ENCODE assay signal across 8 mouse cellular contexts in the genomic region with DNA sequence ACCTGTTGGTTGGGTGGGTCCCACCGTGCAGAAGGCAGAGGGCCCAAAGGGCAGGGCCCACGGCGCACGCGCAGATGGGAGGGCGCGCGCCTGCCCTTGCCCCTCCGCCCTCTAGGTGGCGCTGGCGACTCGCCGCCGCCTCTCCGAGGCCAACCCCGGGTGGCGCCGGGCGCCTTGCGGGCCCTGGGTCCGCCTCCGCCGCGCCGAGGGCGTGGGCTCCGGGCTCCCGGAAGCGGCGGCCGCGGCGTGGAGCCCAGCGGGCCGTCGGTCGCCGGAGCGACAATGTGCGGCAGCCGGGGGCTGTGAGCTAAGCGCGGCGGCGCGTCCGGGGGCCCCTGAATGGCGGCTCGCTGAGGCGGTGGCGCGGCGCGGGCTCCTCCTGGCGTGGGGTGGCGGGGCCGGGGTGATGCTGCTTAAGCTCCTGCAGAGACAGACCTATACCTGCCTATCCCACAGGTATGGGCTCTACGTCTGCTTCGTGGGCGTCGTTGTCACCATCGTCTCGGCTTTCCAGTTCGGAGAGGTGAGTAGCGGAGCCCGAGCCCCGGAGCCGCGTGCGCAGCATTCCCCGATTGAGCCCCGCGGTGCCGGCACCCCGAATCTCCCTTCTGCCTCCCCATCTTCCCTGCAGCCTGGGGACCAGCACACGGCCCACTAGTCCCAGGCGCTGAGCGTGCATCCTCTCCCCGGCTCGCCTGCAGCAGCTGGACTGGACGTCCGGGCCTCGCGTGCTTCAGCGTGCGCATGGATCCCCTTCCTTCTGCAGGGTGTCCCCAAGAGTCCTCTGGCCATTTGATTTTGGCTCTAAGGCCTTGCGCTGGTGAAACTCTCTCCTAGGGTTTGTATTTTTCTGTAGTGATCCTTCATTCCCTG. TPM values are rescaled to one million over a fixed set of nuclear protein-coding genes. Genes with fewer than 3 reads are reported as not detected.
DNase-seq lines count a peak whose midpoint lies in the region; ATAC-seq and TF ChIP-seq lines count a peak whose summit lies in the region.

A gene (minus strand): TSS at position 68 of the 873 bp plus-strand sequence.
A gene (plus strand): TSS at position 120 of the 873 bp plus-strand sequence.

- H3K9ac ChIP-seq in CH12.LX (ENCODE audit: insufficient read depth, low read depth): peak within 1 kb of the TSS; percentile 60
- peak within 1 kb of the TSS; percentile 88 for H3K9ac ChIP-seq in forebrain, embryonic 13.5 days
- H3K9ac ChIP-seq in liver, embryonic 16.5 days (ENCODE audit: low read depth, low read length): peak within 1 kb of the TSS; percentile 66
- H3K9ac ChIP-seq in neural tube, embryonic 12.5 days: peak within 1 kb of the TSS; percentile 82
- peak within 1 kb of the TSS; percentile 72 for H3K9ac ChIP-seq in stomach, postnatal 0 days (ENCODE audit: low read length)

- TF ChIP-seq EP300 in CH12.LX (IDR thresholded peaks at IDR 0.05; ENCODE audit: low read length): no peak
- TF ChIP-seq EP300 in stomach, postnatal 0 days (optimal IDR thresholded peaks at IDR 0.05): no peak

- DNase-seq in CH12.LX (ENCODE audit: extremely low read depth): peak; percentile 77
- DNase-seq in c-Kit-positive CD71-positive TER-119-positive erythroid progenitor cells, embryonic 14.5 days (ENCODE audit: low spot score): peak; percentile 74
- DNase-seq in heart, postnatal 10 days: peak; percentile 91 to 92
- DNase-seq in large intestine, adult 2 months (ENCODE audit: low read depth, low spot score): peak; percentile 45
- DNase-seq in stomach, postnatal 0 days (ENCODE audit: low spot score): peak; percentile 88

- H3K4me2 ChIP-seq in CH12.LX (ENCODE audit: insufficient read depth, low read depth, poor library complexity, severe bottlenecking): peak within 1 kb of the TSS; percentile 90
- peak within 1 kb of the TSS; percentile 86 for H3K4me2 ChIP-seq in forebrain, embryonic 13.5 days
- peak within 1 kb of the TSS; percentile 97 for H3K4me2 ChIP-seq in liver, embryonic 16.5 days (ENCODE audit: low read depth, low read length)
- H3K4me2 ChIP-seq in neural tube, embryonic 12.5 days (replicated peaks): peak within 1 kb of the TSS; percentile 90
- peak within 1 kb of the TSS; percentile 92 for H3K4me2 ChIP-seq in stomach, postnatal 0 days (replicated peaks; ENCODE audit: low read depth)

- peaks cover 10 to 54% of the 10 kb centered on the region in 2 experiments for H3K4me1 ChIP-seq in CH12.LX (ENCODE audit: control insufficient read depth in 1 of 2, insufficient read depth in 2 of 2)
- peaks cover 19% of the 10 kb centered on the region for H3K4me1 ChIP-seq in forebrain, embryonic 13.5 days
- H3K4me1 ChIP-seq in liver, embryonic 16.5 days (ENCODE audit: control insufficient read depth, low read depth, low read length): peaks cover 21% of the 10 kb centered on the region
- H3K4me1 ChIP-seq in neural tube, embryonic 12.5 days: peaks cover 14% of the 10 kb centered on the region
- peaks cover 3% of the 10 kb centered on the region; the same call in 1 of the 2 replicates for H3K4me1 ChIP-seq in stomach, postnatal 0 days (replicated peaks; ENCODE audit: control insufficient read depth, insufficient read depth)

- peak; percentile 26 to 95; a peak in 3 of 4 replicates for TF ChIP-seq CTCF in CH12.LX (conservative IDR thresholded peaks at IDR 0.05 in 1 of 2, IDR thresholded peaks at IDR 0.05 in 1 of 2; ENCODE audit: low read depth in 2 of 2, low read length in 2 of 2)
- peak; percentile 83 for TF ChIP-seq CTCF in stomach, postnatal 0 days (IDR thresholded peaks at IDR 0.05; ENCODE audit: low read depth)

- no peaks in the 10 kb centered on the region for H3K36me3 ChIP-seq in CH12.LX (replicated peaks in 1 of 2; ENCODE audit: control insufficient read depth in 1 of 2, insufficient read depth in 1 of 2, low read length in 1 of 2)
- no peaks in the 10 kb centered on the region for H3K36me3 ChIP-seq in forebrain, embryonic 13.5 days (ENCODE audit: poor library complexity, severe bottlenecking)
- no peaks in the 10 kb centered on the region for H3K36me3 ChIP-seq in liver, embryonic 16.5 days (ENCODE audit: control insufficient read depth, insufficient read depth)
- no peaks in the 10 kb centered on the region for H3K36me3 ChIP-seq in neural tube, embryonic 12.5 days
- H3K36me3 ChIP-seq in stomach, postnatal 0 days (ENCODE audit: control insufficient read depth, insufficient read depth, low read length): no peaks in the 10 kb centered on the region

- peak; percentile 89 for ATAC-seq in forebrain, embryonic 13.5 days
- ATAC-seq in liver, embryonic 16.5 days (ENCODE audit: low read depth): peak; percentile 86
- peak; percentile 87 for ATAC-seq in neural tube, embryonic 12.5 days (ENCODE audit: low FRiP score, low read depth)
- peak; percentile 93 for ATAC-seq in stomach, postnatal 0 days (ENCODE audit: low FRiP score, low TSS enrichment)

- H3K27me3 ChIP-seq in CH12.LX (replicated peaks): no peaks in the 10 kb centered on the region
- H3K27me3 ChIP-seq in forebrain, embryonic 13.5 days: no peaks in the 10 kb centered on the region
- H3K27me3 ChIP-seq in liver, embryonic 16.5 days (ENCODE audit: control insufficient read depth, insufficient read depth, low read depth, low read length): no peaks in the 10 kb centered on the region
- H3K27me3 ChIP-seq in neural tube, embryonic 12.5 days (replicated peaks): no peaks in the 10 kb centered on the region
- no peaks in the 10 kb centered on the region for H3K27me3 ChIP-seq in stomach, postnatal 0 days (ENCODE audit: control insufficient read depth, insufficient read depth, low read length)

- intact Hi-C loops in heart, postnatal 10 days (cut with DNase I): loop anchor here (1.0 to 5.0 kb wide), 4 partner anchors 25 to 352 kb away; a partner anchor contains a TSS

- peak within 1 kb of the TSS; percentile 82 to 94 (median 85) for H3K4me3 ChIP-seq in CH12.LX (replicated peaks in 1 of 3; ENCODE audit: low read depth in 2 of 3, low read length in 2 of 3, poor library complexity in 1 of 3)
- H3K4me3 ChIP-seq in forebrain, embryonic 13.5 days: peak within 1 kb of the TSS; percentile 76
- peak within 1 kb of the TSS; percentile 79 for H3K4me3 ChIP-seq in liver, embryonic 16.5 days (ENCODE audit: low read depth, low read length)
- H3K4me3 ChIP-seq in neural tube, embryonic 12.5 days: peak within 1 kb of the TSS; percentile 82
- H3K4me3 ChIP-seq in stomach, postnatal 0 days (ENCODE audit: low read depth, low read length): peak within 1 kb of the TSS; percentile 75

- WGBS in forebrain, embryonic 13.5 days: under 1% methylated on average over 71 of the region's 87 CpGs
- WGBS in large intestine, adult 2 months: under 1% methylated on average over 87 of the region's 87 CpGs
- under 1% methylated on average over 86 of the region's 87 CpGs for whole genome bisulfite sequencing in liver, embryonic 16.5 days (ENCODE audit: insufficient replicate concordance)
- under 1% methylated on average over 87 of the region's 87 CpGs for WGBS in neural tube, embryonic 12.5 days
- WGBS in stomach, postnatal 0 days: under 1% methylated on average over 67 of the region's 87 CpGs

- peaks cover 39% of the 10 kb centered on the region for H3K79me2 ChIP-seq in CH12.LX (replicated peaks; ENCODE audit: control insufficient read depth, extremely low read depth, insufficient read depth, poor library complexity, severe bottlenecking)

- H3K27ac ChIP-seq in CH12.LX (ENCODE audit: insufficient read depth, low read depth): peak within 1 kb of the TSS; percentile 50
- H3K27ac ChIP-seq in forebrain, embryonic 13.5 days: peak within 1 kb of the TSS; percentile 75
- peak within 1 kb of the TSS; percentile 33; the same call in 1 of the 2 replicates for H3K27ac ChIP-seq in liver, embryonic 16.5 days (ENCODE audit: low read length)
- peak within 1 kb of the TSS; percentile 26; the same call in 1 of the 2 replicates for H3K27ac ChIP-seq in neural tube, embryonic 12.5 days
- H3K27ac ChIP-seq in stomach, postnatal 0 days (replicated peaks): peak within 1 kb of the TSS; percentile 74

- dilution Hi-C loops in CH12.LX (cut with MboI; ENCODE audit: extremely low pct_ligation_motif_present, extremely low pct_unique_long_range_greater_than_20kb, low sequenced_read_pairs): no loop called here

- in situ Hi-C loops in CH12.LX (cut with MboI; ENCODE audit: low pct_ligation_motif_present, low pct_unique_long_range_greater_than_20kb, low sequenced_read_pairs): no loop called here

- TF ChIP-seq POLR2A in CH12.LX (IDR thresholded peaks at IDR 0.05; ENCODE audit: low read depth, low read length): peak; percentile 69; the same call in 1 of the 2 replicates

- peak; percentile 94 for TF ChIP-seq RAD21 in CH12.LX (IDR thresholded peaks at IDR 0.05; ENCODE audit: low read depth, low read length)

- no peaks in the 10 kb centered on the region for H3K9me3 ChIP-seq in CH12.LX (replicated peaks; ENCODE audit: low read length)
- H3K9me3 ChIP-seq in forebrain, embryonic 13.5 days (replicated peaks): no peaks in the 10 kb centered on the region
- no peaks in the 10 kb centered on the region for H3K9me3 ChIP-seq in liver, embryonic 16.5 days (replicated peaks; ENCODE audit: control insufficient read depth, low read length)
- H3K9me3 ChIP-seq in neural tube, embryonic 12.5 days: no peaks in the 10 kb centered on the region
- no peaks in the 10 kb centered on the region for H3K9me3 ChIP-seq in stomach, postnatal 0 days (ENCODE audit: control insufficient read depth, low read length)

TF ChIP-seq in CH12.LX, 34 proteins besides CTCF, POLR2A, EP300 and RAD21 (continues in another document):
- peak; percentile 75 for TF ChIP-seq ZC3H11A (IDR thresholded peaks at IDR 0.05; ENCODE audit: low read depth, low read length)

RNA-seq across cellular contexts. Expression of the first gene that starts in this region (rescaled TPM):
- total RNA-seq in CH12.LX (2012; rRNA removed) (0.04 TPM in 2 replicates), CH12.LX (2014; rRNA removed) (not detected in 2 replicates)
- polyA plus RNA-seq in CH12.LX (2012; ENCODE audit: insufficient read length, low read depth): not detected in 2 replicates
- polyA plus RNA-seq in forebrain, embryonic 13.5 days (2015; fragmentation: Nextera tagmentation; extraction: Ambion mirVana): 0.19 and 0.39 TPM in 2 replicates
- total RNA-seq in heart, postnatal 10 days (2021): 1 to 10 TPM; 3.0 to 4.2 TPM
- polyA plus RNA-seq in large intestine, adult 2 months (2012; rRNA removed): 5.5 and 5.8 TPM in 2 replicates
- 2.0 and 2.5 TPM in 2 replicates for polyA plus RNA-seq in liver, embryonic 16.5 days (2015; fragmentation: Nextera tagmentation; extraction: Ambion mirVana)
- 0.55 and 0.63 TPM in 2 replicates for polyA plus RNA-seq in neural tube, embryonic 12.5 days (2016; fragmentation: Nextera tagmentation; extraction: Ambion mirVana)
- polyA plus RNA-seq in stomach, postnatal 0 days (2015; fragmentation: Nextera tagmentation; extraction: Ambion mirVana): 2.4 and 2.8 TPM in 2 replicates

RNA-seq across cellular contexts. Expression of the second gene that starts in this region (rescaled TPM):
- 18.0 and 18.7 TPM in 2 replicates for total RNA-seq in CH12.LX (2012; rRNA removed)
- total RNA-seq in CH12.LX (2014; rRNA removed): 12.2 and 13.2 TPM in 2 replicates
- 34.7 and 38.2 TPM in 2 replicates for polyA plus RNA-seq in CH12.LX (2012; ENCODE audit: insufficient read length, low read depth)
- 9.8 and 10.3 TPM in 2 replicates for polyA plus RNA-seq in forebrain, embryonic 13.5 days (2015; fragmentation: Nextera tagmentation; extraction: Ambion mirVana)
- 10 to 100 TPM; 33.1 to 36.8 TPM for total RNA-seq in heart, postnatal 10 days (2021)
- polyA plus RNA-seq in large intestine, adult 2 months (2012; rRNA removed): 6.1 and 12.7 TPM in 2 replicates
- polyA plus RNA-seq in liver, embryonic 16.5 days (2015; fragmentation: Nextera tagmentation; extraction: Ambion mirVana): 2.3 and 2.4 TPM in 2 replicates
- 14.4 and 14.5 TPM in 2 replicates for polyA plus RNA-seq in neural tube, embryonic 12.5 days (2016; fragmentation: Nextera tagmentation; extraction: Ambion mirVana)
- 4.4 and 4.8 TPM in 2 replicates for polyA plus RNA-seq in stomach, postnatal 0 days (2015; fragmentation: Nextera tagmentation; extraction: Ambion mirVana)

Comparison
In these comparisons a context has a peak if more than half of its experiments do, and no peak if none do; other contexts are left out.
1. Peak in every context shown above with its lines: DNase-seq, ATAC-seq, H3K4me3 ChIP-seq and H3K27ac ChIP-seq.